Mouse (Mus musculus) adrenal gland, postnatal 10 days (tissue): ENCODE measurements around the gene Mrps26. TPM values are rescaled to one million over a fixed set of nuclear protein-coding genes. Genes with fewer than 3 reads are reported as not detected.
"Not testable (repeated sequence)": the region's sequence is repeated elsewhere in the genome, so short reads cannot be mapped to it uniquely, and the experiment has no call there.

Experiments used
- DNase-seq: peaks from one replicate; pipeline ENCODE4 v3.0.0; 2021; ENCODE audit warnings: mixed read lengths
- long read RNA-seq, 2 experiments: library from polyadenylated mRNA; stranded (forward); transcript quantifications; one replicate each; pipeline ENCODE4 v2.0.0; 2021
- total RNA-seq, 2 experiments: library from RNA; stranded (reverse); gene quantifications; 2 replicates each; pipeline ENCODE4 v1.2.3; 2021

The Mrps26 gene
- total RNA-seq, result 10 to 100 TPM; 69.8 to 74.0 TPM
- long read RNA-seq, experiment 1, full-length matches to known transcripts, result 123 of 151 reads
- long read RNA-seq, experiment 1, partial matches to known transcripts, result 28 of 151 reads
- long read RNA-seq, experiment 1, other reads (novel, unspliced or antisense), result 0 of 151 reads
- long read RNA-seq, experiment 2, full-length matches to known transcripts, result 103 of 121 reads
- long read RNA-seq, experiment 2, partial matches to known transcripts, result 2 of 121 reads
- long read RNA-seq, experiment 2, other reads (novel, unspliced or antisense), result 16 of 121 reads

GRCm38 (mm10) chr2:130563212-130564055, at the start of gene Mrps26:
Gene Mrps26, plus strand, starts transcription at chr2:130563742.
- DNase-seq, result peak; percentile 95

DNA sequence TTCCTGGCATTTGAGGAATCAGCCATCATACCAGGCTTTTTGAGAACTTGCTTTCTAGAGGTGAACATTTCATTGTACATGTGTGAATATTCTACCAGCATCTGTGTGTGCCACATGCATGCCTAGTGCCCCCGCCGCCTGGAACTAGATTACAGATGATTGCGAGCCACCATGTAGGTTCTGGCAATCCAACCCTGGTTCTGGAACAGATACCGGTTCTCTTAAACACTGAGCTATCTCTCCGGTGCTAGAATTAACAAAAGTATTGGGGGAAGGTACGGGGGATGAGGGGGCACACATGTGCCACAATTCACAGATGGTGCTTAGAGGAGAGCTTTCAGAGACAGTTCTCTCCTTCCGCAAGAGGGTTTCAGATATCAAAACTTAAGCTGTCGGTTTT, 49.6 kb upstream of the Mrps26 start:
- no peak for DNase-seq

- no peak for DNase-seq
These were observed 47.8 kb upstream of the Mrps26 start for GRCm38 (mm10) chr2:130515791-130516190.

DNA sequence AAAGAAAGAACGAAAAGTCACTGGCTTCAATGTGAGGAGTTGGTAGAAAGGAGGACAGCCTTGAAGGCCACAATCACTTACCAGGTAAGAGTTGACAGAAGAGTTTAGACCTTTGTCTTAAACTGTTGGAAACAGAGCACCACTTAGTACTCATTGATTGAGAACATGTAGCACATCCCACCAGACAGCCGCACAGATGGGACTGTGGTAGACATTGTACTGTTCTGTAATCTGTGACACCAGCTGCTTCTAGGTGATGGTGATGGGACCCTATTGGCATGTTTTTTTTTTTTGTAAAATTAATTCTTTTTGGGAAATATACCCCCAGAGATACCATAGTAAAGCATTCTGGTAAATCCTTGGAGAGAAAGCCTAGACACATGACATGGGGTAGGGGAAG, 41.6 kb upstream of the Mrps26 start:
- DNase-seq, result no peak

DNA sequence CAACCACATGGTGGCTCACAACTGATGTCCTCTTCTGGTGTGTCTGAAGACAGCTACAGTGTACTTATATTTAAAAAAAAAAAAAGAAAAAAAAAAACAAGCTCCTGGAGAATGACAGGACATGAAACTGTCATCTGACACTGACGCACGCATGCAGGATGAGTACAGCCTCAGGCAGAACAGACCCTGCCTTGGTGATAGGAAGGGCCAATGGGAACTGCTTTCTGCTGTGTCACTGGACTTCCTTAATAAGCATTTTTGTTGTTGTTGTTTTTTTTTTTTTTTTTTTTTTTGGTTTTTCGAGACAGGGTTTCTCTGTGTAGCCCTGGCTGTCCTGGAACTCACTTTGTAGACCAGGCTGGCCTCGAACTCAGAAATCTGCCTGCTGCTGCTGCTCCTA, 38.1 kb upstream of the Mrps26 start:
- DNase-seq, result not testable (repeated sequence)

DNA sequence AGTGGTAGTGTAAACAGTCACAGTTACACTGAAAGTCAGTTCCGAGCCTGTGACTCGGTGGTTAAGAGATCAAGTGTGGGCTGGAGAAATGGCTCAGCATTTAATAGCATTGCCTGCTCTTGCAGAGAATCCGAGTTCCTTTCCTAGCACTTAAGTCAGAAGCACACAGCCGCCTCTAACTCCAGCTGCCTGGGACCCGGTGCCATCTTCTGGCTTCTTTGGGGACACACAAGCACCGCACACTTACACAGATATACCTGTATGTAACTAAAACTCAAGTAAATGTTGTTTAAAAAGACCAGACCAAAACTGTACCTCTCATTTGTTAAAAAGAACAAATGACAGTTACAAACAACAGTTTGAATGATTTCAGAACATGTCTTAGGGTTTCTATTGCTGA, 35.1 kb upstream of the Mrps26 start:
- no peak for DNase-seq

GRCm38 (mm10) chr2:130529290-130529689, 34.3 kb upstream of the Mrps26 start:
- DNase-seq, result no peak

GRCm38 (mm10) chr2:130529925-130530324, 33.6 kb upstream of the Mrps26 start:
- DNase-seq, result no peak

DNA sequence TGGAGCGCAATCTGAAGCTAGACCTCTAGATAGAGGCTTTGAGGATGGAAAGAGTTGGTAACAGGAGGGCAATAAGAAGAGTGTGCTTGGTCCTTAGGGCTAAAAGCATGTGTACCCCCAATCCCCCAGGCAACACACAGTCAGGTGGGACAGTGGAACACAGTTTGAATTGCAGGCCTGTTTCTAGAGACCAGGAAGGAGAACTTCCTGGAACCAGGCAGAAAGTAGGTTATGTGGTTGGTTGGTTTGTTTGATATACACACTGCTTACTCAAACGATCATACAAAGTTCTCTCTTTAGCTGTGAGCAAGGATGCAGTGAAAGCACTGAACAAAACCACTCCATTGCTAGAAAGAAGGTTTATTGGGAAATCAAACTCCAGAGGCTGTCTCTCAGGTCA, 31.3 kb upstream of the Mrps26 start:
- no peak for DNase-seq

DNA sequence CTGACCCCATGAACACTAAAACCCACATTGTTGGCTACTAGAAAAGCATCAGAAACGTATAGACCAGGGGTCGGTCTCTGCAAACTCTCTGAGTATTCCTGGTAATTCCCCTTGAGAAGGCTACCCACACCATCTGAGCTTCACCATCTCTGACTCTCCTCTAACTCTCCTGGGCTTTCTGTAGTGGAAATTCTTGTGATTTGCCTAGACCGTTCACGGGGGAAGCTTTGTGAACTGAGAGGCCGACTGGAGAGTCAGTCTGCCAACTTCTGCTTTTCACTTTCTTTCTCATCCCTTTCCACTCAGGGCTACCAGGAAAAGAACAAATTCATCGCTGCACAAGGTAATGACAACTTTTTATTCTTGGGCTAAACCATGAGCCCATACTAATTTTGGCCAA, 28.5 kb upstream of the Mrps26 start:
- DNase-seq, result no peak

GRCm38 (mm10) chr2:130536890-130537289, 26.7 kb upstream of the Mrps26 start:
- no peak for DNase-seq

DNA sequence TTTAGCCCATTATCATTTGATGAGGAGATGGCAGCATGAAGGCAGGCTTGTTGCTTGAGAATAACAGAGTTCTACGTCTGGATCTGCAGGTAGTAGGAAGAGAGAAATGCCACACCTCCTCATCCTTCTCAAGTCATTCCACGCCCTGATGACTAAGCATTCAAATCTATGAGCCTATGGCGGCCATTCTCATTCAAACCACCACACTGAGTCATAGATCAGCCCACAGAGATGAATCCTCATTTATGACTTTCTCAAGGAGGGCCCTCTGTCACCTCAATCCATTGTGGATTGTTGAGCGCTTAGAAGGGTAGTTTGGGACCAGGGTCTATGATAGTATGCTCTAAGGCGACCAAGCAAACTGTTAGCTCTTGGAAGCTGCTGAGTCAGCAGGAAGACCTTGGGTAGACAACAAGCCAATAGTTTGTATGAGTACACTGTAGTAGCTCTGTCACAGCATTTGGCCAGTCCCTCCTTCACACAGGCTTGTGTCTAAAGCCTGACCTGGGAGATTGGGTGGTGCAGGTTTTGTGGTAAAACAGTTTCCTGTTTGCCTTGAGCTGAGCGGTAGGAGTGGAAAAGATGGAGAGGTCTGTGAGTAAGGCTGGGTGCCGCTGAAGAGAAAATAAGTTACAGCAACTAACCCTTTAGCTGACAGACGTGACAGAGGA, 24.5 kb upstream of the Mrps26 start:
- DNase-seq, result no peak

DNA sequence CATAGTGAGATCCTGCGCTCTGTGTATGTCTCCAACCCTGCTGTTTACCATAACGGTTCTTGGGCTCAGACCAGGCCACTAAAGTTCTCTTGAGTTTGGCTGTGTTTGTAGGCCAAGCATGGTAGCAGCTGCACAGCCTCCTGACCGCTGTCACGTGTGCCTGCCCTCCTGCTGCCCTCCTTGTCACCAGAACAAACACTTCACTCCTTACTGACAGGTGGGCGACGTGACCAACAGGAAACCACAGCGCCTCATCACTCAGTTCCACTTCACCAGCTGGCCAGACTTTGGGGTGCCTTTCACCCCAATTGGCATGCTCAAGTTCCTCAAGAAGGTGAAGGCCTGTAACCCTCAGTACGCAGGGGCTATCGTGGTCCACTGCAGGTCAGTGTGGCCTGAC, 23.3 kb upstream of the Mrps26 start:
- no peak for DNase-seq

DNA sequence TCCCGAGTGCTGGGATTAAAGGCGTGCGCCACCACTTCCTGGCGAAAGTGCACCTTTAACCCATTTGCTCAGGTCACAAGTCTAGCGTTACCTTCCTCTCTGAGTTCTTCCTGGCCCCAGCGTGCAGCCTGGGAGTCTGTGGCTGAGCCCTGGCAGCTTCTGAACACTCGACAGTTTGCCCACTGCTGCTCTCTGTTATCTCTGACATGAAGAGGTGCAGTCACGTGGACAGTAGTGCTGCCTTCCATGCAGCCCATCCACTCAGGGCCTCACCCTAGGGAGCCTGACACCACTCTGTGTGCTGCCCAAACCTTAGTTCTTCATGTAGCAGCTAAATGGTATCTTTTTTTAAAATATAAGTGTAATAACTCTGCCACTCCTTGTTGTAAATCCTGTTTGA, 16.6 kb upstream of the Mrps26 start:
- DNase-seq, result no peak

DNA sequence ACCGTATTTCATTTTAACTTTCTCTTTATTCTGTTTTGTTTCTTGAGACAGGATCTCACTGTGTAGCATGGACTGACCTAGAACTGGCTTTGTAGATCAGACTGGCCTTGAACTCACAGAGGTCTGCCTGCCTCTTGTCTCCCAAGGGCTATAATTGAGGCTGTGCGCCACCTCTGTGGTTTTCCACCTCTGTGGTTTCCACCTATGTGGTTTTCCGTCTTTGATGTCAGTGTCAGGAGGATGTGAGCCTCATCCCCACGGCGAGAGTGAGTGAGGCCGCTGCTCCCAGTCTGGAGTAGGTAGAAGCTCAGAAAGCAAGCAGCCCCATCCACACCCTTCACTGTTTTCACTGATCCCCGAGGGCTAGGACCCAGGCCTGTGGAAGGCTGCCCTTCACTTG, 8.7 kb upstream of the Mrps26 start:
- DNase-seq, result no peak

- no peak for DNase-seq
These were observed 7.2 kb upstream of the Mrps26 start for GRCm38 (mm10) chr2:130556292-130556691.

DNA sequence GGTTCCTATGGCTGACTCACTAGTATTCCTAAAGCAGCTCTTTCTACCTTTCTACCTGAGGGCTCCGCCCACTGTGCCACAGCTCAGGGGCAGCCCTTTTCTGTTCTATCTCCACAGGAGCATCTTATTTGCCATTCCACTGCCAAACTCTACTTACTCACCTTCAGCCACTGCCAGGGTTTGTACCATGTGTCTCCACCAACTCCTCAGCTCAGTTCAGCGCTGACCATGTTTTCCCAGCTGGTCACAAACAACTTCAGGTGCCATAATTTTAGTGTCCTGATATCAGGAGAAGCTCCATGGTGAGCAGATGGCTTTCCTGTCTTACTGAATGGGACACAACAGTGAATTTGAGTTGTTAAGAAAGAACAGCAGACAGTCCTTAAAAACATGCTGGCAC, 6.1 kb upstream of the Mrps26 start:
- DNase-seq, result no peak

GRCm38 (mm10) chr2:130558015-130558414, 5.5 kb upstream of the Mrps26 start:
- DNase-seq, result no peak

DNA sequence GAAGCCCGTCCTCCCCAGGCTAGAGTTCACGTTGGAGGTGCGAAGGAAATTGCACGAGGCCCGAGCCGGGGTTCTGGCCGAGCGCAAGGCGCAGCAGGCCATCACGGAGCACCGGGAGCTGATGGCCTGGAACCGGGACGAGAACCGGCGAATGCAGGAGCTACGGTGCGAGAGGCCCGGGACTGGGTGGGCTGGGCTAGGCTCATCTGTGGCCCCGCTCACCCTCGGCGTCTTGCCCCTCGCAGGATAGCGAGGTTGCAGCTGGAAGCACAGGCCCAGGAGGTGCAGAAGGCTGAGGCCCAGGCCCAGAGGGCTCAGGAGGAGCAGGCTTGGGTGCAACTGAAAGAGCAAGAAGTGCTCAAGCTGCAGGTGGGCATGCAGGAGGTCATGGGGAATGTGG, 521 bp downstream of the Mrps26 start:
- no peak for DNase-seq

GRCm38 (mm10) chr2:130564983-130565382, 1.4 kb downstream of the Mrps26 start:
- DNase-seq, result no peak

- DNase-seq, result no peak
These were observed 5.4 kb downstream of the Mrps26 start for GRCm38 (mm10) chr2:130568921-130569320.

- DNase-seq, result no peak
These were observed 6.4 kb downstream of the Mrps26 start for GRCm38 (mm10) chr2:130569926-130570325.

GRCm38 (mm10) chr2:130574960-130575359, 11.4 kb downstream of the Mrps26 start:
- DNase-seq, result no peak
